Mouse (Mus musculus): ENCODE measurements around the gene Acer1.

Gene Acer1

DNA sequence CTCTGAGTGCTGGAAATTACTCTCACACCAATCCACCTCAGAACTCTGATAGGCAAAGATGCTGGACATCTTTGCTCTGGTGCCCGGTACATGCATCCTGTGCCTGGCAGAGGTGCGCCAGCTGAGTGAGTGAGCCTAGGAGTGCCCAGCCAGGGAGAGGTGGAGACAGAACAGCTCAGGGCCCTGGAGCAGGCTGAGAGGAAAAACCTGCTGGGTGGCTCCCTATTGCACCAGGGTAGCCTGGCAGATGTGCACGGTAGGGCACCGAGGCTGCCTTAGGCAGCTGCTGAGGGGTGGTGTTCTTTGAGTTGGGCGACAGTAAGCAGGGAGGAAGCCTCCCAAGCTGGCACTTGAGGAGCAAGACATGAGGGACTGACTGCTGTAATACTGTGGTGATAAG, at the start of gene Acer1:
TSS of gene Acer1 (minus strand) at position 114 of the 400 bp plus-strand sequence.
- DNase-seq (ENCODE audit: low spot score in 2 of 2), result no peak

DNA sequence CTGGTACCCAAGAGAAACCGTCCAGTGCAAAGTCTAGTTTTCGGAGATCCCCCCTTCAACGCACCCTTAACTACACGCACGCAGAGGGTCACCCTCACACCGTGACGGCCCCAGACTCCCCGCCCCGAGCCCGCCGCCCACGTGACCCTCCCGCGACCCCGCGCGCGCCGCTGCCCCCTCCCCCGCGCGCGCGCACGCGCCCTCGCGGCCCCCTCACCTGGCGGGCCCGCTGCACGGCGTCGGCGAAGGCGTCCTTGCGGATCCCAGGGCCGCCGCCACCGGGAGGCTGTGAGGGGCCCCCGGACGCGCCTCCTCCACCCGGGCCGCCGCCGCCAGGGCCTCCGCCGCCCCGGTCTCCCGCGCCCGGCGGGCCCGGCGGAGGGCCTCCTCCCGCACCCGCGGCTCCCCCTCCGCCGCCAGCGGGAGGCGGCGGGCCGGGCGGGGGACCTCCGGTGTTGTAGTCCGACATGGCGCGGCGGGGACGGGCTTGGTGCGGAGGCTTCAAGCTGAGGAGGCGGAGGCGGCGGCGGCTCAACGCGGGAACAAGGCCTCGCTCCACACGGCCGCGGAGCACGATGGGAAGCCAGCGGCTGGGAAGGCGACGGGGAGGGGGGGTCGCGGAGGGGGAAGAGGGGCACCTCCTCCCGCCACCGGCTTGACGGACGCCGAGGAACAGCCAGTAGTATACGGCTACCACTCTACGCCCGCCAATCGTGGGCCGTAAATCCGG, 49.2 kb upstream of the Acer1 start, which contains the start of gene Khsrp:
TSS of gene Khsrp (minus strand) at position 592 of the 730 bp plus-strand sequence.
- DNase-seq (ENCODE audit: low spot score in 2 of 2), result peak in 1 of 2 experiments; percentile 38

DNA sequence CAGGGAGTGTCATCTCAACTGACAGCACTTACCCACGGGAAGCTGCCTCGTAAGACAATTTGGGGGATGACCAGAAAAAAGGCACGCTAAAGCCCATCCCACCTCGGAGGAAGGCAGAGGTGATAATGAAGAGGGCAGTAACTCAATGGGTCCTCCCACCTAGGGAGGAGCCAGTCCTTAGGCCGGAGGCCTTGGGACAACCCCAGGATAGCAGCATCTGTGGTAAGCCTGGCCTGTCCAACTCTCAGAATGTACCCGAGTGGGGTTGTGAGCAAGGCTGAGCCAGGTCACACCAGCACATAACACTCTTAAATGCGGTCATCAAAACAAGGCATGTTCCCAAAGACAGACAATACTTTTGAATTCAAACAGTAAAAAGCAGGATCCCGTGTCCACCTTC, 47.8 kb upstream of the Acer1 start:
- DNase-seq (ENCODE audit: low spot score in 2 of 2), result no peak

DNA sequence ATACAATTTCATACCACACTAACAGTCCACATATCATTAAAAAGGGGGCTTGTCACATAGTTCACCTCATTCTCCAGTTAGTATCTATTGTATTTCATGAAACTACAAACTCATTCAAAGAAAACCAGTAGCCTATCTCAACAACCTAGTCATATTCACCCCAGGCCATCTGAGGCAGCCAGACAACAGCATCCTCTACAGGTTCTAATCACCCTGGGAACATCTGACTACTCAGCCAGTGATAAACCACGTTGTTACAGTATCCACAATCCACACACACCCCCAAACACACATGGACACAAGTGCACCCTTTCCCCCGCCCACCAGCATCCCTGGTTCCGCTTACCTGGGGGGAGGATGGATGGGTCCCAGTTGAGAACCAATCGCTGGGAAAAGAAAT, 45.5 kb upstream of the Acer1 start:
- DNase-seq (ENCODE audit: low spot score in 2 of 2), result no peak

DNA sequence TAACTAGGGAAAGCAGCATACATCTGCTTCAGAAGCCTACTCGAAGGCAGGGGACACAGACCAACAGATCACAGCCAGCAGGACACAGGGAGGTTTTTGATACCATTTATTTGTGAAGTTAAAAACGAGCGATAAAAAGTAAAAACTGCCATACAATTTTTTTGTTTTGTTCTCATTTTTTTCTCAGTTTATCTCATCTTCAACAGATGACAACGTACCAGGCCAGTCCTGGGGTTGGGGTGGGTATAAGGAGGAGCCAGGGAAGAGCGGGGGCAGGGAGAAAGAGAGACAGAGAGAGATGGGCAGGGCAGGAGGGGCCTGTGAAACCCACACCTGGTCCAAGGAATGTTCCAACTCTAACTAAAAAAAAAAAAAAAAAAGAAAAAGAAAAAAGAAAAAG, 39.0 kb upstream of the Acer1 start:
- DNase-seq (ENCODE audit: low spot score in 2 of 2), result no peak

DNA sequence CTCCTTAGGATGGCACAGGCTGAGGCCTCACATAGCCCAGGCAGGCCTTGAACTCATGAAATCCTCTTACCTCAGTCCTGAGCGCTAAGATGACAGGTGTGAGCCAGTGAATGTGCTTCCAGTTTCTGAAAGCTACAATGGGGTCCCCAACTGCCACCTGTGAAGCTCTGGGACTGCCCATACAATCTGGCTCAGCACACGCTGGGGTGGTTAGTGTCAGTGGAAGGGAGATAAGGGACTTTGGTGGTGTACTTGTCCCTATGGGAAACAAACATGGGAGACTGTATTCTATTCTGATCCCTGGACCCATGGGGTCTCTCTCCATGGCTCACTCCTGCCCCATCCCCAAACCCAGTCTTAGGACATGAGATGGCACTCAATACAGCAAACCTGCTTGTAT, 37.8 kb upstream of the Acer1 start:
- no peak for DNase-seq (ENCODE audit: low spot score in 2 of 2)

DNA sequence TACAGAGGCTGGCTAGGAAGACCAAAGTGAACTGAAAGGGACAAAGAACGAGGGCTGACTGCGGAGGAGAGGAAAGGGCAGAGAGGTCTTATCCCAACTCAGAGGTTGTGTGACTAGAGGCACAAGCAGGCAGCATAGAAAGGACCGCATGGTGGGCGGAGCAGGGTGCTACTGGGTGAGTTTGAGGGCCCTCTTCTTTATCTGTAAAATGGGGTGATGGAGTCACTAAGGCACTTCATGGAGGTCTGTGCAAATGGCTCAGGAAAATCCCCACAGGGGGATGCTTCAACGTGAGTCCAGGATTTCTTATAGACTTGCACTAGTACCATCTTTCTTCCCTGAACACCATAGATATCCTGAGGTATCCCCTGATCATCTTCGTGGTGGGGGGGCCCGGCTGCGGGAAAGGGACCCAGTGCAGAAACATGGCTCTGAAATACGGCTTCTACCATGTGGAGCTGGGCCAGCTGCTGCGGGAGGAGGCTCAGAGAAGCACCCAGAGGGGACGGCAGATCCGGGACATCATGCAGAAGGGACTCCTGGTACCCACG, 30.4 kb upstream of the Acer1 start:
- no peak for DNase-seq (ENCODE audit: low spot score in 2 of 2)

DNA sequence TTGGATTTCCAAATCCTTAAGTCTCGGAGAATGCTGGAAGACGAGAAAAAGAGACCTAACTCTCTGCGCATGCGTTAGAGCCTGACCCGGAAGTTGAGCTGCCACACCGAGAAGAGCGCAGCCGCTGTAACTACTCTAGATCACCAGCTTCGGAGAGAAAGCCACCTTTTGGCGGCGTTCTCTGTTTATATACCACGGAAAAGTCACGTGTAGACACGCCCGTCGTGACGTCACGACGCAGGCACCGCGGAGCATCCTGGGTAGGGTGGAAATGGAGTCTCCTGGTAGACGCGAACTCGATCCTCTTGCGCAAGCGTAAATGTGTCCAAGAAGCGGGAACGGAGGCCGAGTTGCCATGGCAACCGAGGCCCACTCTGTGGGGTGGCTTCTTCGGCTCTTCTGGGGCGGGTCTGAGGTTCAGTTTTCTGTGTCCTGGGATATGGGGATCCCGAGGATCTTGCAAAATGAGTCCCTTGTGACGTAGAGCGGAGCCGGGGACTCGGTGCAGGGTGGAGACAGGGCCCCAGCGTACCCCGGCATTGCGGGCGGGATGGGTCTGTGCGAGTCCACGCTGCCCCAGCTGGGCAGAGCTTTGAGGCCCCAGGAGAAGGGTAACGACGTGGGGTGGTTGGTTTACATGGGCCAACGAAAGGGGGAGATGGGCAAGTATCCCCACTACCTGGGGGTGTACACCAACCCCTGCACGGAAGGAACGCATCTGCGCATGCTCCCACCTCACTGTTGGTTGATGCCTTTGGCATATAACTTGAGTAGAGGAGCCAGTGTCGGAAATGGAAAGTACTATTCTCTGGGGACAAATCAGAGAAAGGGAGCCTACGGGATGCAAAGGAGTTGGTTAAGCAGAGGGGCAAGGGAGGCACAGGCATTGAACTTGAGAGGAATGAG, 29.6 kb upstream of the Acer1 start, which contains the start of the genes Gtf2f1 and Gm17949:
TSS of gene Gtf2f1 (minus strand) at position 53 of the 906 bp plus-strand sequence.
TSS of gene Gm17949 (plus strand) at position 234 of the 906 bp plus-strand sequence.
- DNase-seq (ENCODE audit: low spot score in 2 of 2), result peak; percentile 91 to 93

DNA sequence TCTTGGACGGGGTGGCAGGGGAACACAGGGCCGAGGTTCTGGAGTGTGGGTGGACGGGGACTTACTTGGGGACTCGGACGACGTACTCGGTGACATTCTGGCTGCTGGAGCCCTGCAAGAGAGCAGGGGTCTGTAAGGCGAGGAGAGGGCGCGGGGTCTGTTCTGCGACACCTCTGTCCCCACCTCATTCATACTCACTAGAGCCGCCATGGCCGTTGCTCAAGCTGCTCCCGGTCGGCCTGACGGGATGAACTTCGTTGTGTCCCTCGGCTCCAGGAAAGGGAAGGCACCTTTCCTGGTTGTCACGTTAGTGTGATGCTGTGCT, 28.9 kb upstream of the Acer1 start:
- DNase-seq (ENCODE audit: low spot score in 2 of 2), result no peak

DNA sequence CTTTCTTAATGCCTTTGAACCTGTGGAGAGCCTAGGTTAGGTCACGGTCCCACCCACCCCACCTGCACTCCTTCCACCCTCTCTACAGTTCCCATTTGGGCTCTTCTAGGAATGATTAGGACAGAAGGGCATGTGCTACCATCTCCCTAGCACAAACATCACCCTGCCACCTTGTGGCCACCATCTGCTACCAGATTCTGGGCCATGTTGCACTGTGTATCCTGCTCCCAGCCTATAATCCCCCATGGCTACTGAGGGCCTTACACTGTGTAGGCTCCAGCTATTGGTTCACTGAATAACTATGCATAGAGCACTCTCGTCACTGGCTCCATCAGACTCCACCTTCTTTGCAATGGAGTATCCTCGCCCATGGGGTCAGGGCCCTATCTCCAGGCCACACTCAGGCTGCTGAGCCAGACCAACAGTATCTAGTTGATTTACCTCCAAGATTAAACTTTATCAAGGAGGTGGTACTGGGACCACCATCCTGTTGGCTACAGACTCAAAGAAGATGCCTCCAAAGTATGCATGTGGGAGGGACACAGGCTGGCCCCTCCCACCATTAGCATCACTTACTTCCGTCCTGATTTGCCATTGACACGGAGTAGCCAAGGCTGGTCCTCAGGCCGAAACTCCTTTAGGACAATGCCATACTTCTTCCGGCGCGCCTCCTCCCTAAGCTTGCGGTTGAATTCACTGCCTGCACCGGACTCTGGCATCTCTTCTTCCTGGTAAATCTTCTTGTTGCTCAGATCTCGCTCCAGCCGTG, 25.4 kb upstream of the Acer1 start:
- no peak for DNase-seq (ENCODE audit: low spot score in 2 of 2)

DNA sequence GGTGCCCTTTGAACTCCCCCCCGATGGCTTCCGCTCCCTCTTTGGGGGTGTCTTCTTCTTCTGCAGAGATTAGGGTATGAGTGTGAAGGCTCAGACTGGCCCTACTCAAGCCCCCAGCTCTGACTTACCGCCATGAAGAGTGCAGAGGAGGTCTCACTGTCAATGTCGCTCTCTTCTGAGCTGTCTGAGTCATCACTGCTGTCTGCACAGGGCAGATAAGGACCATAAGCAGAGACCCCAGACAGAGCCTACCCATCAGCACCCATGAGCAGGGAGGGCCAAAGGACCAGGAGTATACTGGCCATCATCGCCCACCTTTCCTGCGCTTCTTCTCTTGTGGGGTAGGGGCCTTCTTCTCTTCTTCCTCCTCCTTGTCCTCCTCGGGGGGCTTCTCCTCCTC, 22.1 kb upstream of the Acer1 start:
- DNase-seq (ENCODE audit: low spot score in 2 of 2), result no peak

DNA sequence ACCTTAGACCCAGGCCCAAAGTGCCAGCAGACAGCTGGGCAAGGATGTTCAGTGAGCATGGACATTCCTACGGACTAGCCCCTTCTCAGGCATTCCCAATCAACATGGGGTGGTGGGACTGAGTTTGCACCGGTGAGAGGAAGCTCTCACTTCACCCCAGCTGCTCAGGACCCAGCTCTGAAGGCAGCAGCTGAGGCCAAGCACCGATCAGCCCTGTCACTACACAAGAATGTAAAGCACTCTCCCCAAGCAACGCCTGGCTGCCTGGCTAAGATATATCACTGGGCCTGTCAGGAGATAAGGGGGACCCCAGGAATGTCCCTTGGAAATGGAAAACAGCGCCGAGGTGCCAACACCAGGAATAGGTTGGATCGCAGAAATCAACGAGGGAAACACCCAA, 19.3 kb upstream of the Acer1 start:
- DNase-seq (ENCODE audit: low spot score in 2 of 2), result no peak

DNA sequence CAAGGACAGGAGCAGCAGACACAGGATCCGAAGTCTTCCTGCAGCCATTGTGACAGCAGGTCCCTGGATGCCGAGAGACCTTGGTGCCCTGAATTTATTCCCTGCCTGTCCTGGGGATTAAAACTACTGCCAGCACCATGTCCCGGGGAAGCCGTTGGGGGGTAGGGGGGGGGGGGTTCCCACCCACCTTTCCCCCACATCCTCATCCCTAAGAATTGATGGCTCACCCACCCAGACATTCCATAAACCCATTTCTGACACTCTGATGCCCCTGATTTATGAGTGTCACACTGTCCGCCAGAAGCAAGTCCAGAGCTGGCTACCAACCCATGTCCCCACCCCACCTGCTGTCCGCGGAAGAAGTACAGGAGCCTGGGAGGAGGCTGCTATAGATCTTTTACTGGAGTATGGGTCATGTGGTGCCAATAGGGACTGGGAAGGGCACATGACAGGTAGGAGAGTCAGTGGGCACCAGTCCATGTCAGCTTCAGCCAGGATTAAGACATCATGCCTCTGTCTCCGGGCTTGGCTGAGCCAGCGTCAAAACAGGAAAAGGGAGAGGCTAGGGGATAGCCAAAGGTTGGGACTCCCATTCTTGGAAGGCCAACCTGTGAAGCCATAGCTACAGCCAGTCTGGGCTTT, 18.2 kb upstream of the Acer1 start, which contains the start of gene Pspn:
TSS of gene Pspn (minus strand) at position 51 of the 642 bp plus-strand sequence.
- DNase-seq (ENCODE audit: low spot score in 2 of 2), result no peak

DNA sequence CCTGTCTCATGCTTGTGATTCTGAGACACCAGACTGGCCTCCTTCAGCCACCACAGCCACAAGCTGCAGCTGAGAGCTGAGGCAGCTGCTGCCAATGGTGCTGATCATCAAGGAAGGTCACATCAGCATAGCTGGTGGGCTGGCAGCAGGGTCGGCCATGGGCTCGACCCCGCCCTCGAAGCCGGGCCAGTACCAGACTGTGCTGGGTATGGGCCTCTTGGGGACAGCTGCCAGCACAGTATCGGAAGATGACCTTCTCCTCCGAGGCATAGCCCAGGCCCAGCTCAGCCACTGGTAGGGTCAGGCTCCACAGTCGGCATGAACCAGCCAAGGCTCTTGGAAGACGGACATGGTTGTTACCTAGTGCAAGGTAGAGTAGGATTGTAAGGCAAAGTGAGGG, 17.5 kb upstream of the Acer1 start:
- DNase-seq (ENCODE audit: low spot score in 2 of 2), result no peak

DNA sequence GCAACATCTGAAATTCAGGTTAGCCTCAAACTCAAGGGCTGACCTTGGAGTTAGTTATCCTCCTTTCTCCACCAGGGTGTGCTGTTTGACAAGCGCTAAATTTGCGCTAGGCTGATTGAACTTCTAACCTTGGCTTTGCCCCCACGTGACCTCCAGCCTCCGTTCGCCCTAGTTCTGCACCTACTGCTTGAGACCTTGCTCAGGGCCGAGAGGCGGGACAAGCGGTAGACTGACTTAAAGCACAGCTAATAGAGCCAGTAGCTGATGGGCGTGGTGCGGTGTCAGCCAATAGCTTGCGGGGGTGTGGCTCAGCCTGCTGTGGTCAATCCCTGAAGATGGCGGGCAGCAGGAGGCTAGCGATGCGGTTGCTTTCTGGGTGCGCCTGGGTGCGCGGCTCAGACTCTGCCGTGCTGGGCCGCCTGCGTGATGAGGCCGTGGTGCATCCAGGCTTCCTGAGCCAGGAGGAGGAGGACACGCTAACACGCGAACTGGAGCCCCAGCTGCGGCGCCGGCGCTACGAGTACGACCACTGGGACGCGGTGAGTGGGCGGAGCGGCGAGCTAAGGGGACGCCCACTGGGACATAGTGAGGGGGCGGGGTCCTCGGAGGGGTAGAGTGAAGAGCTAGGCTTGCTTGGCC, 15.2 kb upstream of the Acer1 start, which contains the start of gene Alkbh7:
TSS of gene Alkbh7 (plus strand) at position 311 of the 639 bp plus-strand sequence.
- DNase-seq (ENCODE audit: low spot score in 2 of 2), result peak; percentile 98 to 99

DNA sequence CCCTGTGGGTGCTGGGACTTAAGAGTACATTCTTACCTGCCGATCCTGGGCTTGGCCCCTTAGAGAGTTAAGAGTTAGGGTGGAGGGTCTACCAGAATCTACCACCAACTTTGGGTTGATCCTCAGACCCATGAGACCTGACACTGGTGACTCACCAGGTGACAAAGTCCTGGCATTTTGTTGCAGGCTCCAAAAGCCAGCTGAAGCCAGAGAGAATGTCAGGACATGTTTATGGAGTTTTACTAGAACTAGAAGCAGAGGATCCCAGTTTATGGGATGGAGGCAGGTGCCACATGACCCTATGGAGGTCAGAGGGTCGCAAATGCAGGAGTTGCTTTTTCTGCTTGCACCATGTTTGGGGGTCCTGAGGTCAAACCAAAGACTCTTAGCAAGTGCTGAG, 14.6 kb upstream of the Acer1 start:
- no peak for DNase-seq (ENCODE audit: low spot score in 2 of 2)

DNA sequence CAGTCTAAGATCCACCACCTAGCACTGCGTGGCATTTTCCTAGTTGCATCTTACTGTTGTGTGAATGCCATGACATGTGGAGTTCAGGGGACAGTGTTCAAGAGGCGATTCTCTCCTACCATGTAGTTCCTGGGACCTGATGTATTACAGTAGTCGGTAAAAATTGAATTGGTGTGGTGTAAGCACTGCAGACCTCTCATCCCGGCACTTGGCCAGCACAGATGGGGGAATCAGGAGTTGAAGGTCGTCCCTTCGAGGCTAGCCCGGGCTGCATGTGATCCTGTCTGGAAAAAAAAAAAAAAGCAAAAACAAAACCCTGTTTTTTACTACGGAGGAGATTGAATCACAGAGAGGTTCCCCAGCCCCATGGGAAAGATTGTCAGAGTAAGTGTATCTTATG, 13.1 kb upstream of the Acer1 start:
- no peak for DNase-seq (ENCODE audit: low spot score in 2 of 2)

DNA sequence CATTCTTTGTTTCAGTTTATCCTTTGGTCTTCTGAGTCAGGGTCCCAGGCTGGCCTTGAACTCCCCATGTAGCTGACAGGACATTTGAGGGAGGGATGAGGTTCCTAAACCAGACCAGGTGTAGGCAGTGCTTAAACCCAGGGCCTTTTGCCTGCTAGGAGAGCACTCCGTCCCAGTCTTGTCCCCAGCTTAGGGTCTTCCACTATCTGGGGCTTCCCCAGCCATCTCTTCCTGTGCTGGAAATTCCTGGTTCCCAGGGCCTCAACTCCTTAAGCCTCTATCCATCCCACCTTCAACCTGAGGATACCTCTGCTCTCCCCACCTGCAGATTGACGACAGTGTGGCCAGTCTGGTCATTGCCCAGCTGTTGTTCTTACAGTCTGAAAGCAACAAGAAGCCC, 9.0 kb upstream of the Acer1 start:
- DNase-seq (ENCODE audit: low spot score in 2 of 2), result no peak

DNA sequence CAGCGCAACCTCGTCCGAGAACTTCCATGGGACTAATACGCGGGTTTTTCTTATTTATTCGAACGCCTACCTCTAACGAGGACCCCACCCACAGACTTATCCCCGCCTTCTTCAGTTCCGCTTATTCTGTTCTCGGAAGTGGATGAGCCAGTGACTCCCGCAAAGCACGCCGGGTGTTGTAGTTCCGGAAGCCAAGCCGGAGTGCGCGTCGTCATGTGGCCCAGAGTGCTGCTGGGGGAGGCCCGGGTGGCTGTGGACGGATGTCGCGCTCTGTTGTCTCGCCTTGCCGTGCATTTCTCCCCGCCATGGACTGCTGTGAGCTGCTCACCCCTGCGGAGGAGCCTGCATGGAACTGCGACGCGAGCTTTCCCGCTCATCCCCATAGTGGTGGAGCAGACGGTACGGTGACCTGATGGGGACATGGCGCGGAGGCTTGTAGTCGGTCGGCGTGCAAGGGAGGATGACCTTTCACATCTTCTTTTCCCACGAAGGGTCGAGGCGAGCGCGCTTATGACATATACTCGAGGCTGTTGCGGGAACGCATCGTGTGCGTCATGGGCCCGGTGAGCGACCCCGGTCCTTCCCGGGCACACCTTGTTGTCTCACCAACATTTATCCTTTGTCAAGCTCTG, 8.3 kb upstream of the Acer1 start, which contains the start of gene Clpp:
TSS of gene Clpp (plus strand) at position 191 of the 632 bp plus-strand sequence.
- DNase-seq (ENCODE audit: low spot score in 2 of 2), result peak; percentile 97
